Mouse (Mus musculus): ENCODE data around the gene Zfp706.

DNA sequence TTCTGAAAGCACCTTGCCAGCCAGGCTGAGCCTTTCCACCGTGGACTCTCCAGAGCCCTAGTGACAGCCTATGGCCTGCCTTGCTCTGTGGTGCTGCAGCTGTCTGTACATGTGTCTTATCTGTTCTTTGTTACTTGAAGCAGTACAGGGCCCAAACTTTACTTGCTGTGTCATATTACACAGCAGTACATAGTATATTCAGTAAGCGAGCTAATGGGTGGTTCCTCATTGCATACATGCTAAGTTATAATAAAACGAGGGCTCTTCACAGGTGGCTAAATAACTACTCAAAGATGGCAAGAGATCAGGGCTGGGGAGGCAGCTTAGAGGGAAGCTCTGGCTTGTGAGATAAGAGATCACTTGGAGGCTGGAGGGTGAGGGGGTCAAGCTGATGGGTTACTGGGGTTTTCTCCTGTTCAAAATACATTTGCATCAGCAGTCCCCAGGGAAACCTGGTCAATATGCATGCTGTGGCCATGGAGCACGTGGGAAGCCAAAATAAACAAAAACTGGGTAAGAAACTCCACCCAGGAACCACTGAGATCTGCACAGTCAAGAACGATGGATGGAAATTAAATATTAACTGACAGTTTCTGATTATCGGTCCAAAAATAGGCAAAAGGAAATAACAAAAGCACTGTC, 32.8 kb downstream of the Zfp706 start:
- no peak for TF ChIP-seq GATA1 (IDR thresholded peaks at IDR 0.05; ENCODE audit: low read length)
- no peak for TF ChIP-seq TAL1 (IDR thresholded peaks at IDR 0.05; ENCODE audit: low read length)
